Mouse (Mus musculus) ZHBTc4 (cell line): ENCODE results near the gene Adamts10.

Source experiments
- DNase-seq: peaks from one replicate; pipeline ENCODE4 v3.0.0-alpha.2; 2011; ENCODE audit warnings: low read depth, low spot score

Gene Adamts10

DNA sequence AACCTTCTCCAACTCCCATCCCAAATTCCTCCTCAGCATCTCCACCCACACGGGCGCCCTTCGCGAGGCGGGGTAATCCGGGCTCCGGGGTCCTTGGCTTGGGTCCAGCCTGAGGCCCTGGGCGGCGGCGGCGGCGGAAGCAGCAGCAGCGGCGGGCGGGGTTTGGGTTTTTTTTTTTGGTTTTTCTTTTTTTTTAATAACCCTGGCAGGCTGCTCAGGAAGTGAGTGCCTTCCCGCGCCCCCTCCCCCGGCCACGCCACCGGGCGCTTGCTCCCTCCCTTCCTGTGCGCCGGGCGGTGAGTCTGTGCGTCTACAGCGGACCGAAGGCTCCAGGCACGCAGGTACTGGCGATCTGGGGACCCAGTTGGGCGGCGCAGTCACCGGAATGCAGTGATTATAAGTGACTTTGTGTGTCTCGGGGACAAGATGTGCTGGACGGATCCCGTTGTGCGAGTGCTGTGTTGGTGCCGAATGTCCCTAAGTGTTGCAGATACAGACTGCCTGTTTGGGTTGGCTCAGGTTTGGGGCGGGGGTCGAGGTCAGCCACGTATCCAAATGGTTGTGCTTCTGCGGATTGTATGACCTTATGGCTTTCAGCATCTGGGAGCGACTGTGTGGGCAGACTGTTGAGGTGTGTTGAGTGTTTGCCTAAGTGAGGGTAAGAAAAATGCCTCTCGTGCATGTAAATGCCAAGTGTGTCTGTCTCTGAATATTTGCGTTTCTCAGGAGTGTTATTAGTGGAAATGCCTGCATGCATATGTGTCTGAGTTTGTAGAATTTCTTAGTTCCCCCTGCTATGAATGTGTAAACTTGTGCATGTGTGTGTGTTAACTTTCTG lies at the start of gene Adamts10:
Adamts10 (plus strand) TSS at position 287 of the 838 bp plus-strand sequence.
- peak; percentile 69 for DNase-seq

DNA sequence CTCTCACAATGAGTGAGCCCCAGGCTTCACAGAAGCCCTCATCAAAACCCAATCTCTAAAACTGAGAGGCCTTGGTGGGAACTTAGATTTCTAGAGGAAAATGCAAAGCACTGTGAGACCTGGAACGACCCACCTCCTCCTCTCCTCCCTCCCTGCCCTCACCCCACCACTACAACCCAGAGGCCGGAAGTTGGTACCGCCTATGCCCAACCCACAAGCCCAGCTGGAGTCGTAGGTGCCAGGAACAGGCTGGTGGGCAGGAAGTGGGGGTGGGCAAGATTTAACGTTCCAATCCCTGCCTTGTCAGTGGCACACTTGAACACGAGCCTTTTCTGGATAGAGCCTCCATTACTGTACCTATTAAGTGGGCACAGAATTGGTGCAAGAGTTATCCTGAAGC lies 40.0 kb upstream of the Adamts10 start:
- DNase-seq: no peak

DNA sequence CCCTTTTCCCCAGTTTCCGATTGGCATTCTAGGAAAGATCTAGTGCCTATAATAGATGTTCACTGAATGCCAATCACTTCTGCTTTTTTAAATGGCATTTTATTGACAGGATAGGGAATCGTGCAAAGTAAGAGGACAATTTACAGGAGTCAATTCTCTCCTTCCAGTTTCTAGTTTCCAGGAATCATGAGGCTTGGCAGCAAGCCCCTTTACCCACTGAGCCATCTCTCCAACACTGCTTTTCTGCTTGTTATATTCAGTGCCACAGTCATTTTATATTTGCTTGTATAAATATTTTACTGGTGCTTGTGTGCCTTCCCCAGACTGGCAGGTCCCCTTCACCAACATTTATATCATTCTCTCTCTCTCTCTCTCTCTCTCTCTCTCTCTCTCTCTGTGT lies 36.8 kb upstream of the Adamts10 start:
- no peak for DNase-seq

DNA sequence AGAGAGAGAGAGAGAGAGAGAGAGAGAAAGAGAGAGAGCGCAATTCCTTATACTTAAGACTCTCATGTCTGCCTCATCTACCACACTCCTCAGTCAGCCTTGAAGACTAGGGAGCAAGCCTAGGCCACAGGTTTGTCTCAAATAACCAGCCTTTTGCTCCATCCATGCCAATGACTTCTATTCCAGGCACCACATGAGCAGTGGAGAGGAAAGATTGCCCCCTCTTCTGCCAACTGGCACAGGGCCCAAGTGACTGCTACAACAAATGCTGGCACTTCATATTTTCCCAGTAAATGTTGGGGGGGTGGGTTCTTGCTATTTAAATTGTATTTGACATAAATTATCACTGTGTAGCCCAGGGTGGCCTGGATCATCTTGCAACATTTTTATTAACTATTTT lies 36.4 kb upstream of the Adamts10 start:
- no peak for DNase-seq

DNA sequence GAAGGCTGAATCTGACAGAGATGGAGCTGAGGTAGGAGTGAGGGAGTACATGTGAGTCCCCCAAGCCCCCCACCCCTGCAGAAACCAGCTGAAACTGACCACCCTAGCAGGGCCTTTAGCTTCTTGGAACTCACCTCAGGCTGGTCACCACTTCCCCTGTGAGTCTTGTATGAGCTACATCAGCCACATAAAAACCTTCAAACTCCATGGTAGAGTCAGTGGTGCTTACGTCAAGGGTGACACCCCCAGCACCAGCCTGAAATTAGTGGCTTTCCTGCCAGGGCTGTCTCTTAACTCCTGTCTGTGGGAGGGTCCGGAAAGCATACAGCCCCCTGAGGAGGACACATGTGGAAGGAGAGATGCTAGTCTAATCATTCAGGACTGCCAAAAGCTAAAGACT lies 32.6 kb upstream of the Adamts10 start:
- DNase-seq: no peak

DNA sequence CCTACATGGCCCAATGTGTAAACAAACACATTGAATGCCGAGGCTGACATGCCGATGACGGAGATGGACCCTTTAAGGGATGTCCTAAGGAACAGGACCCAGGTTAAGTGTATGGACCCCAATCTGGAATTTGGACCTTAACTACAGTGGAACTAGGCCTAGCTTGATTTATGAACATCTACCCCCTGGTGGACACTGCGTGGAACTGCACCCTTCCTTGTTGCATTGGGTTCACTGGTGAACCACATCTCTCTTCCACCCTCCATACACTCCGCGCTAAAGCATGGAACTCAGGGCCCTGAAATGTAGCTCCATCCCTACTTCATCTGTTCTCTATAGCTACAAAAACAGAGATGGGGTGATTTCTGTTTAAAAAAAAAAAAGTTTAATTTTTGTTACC lies 30.9 kb upstream of the Adamts10 start:
- DNase-seq: peak; percentile 81

DNA sequence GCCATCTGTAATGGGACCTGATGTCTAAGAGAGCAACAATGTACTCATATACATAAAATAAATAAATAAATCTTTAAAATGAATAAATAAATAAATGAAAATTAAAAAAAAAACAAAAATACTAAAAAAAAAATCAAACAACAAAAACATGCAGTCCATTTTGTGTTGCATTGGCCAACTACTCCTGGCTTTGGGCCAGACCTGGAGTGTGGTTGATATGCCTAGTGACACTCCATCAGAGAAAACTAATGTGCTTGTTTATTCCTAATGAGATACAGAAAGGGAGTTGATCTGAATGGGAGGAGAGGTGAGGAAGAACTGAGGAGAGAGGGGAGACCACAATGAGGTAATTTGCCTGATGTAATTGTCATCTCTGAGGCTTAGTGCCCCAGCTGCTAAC lies 29.4 kb upstream of the Adamts10 start:
- no peak for DNase-seq

DNA sequence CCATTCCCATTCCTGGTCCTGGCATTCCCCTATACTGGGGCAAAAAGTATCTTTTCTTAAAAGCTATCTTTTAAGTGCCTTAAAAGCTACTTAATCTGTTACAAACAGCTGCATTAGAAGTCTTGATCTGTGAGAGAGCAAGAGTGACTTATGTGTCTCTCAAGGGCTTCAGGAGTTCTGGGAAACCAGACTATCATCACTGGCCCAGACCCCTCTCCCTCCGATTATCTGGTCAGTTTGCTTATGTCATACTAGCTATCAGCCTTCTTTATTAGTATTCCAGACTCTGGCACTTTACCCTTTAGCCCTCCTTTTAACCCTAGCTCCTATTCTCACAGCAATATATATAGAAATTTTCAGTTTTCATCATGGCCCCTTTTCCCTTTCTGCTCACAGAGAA lies 25.1 kb upstream of the Adamts10 start:
- no peak for DNase-seq

DNA sequence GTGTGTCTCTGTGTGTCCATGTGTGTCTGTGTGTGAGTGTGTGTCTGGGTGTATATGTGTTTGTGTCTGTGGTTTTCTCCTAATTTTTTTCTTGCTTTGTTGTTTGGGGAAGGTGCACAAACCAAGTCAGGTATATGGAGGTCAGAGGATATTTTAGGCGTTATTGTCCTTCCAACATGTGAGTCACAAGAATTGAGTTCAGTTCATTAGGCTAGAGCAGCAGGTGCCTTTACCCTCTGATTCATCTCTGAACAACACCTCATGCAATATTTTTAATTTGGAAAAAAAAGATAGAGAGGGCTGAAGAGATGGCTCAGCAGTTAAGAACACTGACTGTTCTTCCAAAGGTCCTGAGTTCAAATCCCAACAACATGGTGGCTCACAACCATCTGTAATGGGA lies 15.6 kb upstream of the Adamts10 start:
- no peak for DNase-seq

DNA sequence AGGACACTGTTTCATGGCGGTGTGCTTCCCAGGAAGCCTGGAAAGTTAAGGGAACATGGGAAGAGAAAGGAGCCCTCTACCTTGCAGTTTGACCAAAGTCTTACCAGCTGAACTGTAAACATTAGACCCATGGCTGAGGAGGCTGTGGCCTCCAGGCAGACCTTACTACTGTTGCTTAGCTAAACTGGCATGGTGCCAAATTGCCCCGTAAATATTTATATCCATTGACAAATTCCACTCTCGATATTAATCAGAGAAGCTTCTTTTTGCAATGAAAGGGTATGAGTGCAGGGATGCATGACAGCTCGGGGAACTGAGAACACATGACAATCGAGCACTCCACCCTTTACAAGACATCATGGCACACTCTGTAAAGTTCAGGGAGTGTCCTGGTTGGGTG lies 13.8 kb upstream of the Adamts10 start:
- DNase-seq: no peak

DNA sequence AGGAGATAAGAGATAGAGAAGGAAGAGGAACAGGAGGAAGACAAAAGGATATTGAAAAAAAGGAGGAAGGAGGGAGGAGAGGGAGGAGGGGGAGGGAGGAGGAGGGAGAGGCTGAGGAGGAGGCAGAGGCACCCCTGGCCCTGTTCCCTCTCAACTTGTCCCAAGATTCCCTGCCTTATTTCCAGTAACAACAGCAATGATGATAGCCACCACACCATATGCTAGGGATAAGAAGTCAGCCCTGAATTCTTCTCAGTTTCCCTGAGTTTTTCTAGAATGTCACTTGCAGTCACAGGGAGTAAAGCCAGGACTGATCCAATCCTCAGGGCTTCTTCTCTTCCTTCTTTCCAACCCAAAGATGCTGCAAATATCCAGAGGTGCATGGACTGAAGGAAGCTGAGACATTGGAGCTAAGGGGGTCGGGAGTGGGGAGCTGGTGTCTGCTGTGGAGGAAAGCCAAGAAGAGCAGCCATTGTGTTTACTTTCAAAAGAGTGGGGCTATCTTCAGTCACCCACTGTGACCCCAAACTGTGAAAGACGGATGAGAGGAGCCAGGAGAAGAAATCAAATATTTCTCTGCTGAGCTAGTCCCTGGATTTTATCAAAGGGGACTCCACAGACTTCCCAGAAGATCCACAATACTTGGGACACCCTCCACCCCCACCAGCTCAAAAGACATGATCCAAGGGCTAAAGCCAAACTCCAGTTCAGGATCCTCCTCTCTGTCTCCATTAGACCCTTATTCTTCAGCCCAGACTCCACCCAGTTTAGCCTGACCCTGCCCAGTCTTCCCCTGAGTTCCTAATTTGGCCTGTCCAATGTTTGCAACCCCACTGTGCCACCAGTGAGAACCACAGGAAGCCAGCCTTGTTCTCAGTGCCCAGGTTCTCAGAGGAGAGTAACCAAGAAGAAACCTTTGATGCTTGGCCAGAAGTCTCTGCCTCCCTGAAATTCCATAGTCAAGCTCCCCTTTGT lies 11.3 kb upstream of the Adamts10 start:
- no peak for DNase-seq

DNA sequence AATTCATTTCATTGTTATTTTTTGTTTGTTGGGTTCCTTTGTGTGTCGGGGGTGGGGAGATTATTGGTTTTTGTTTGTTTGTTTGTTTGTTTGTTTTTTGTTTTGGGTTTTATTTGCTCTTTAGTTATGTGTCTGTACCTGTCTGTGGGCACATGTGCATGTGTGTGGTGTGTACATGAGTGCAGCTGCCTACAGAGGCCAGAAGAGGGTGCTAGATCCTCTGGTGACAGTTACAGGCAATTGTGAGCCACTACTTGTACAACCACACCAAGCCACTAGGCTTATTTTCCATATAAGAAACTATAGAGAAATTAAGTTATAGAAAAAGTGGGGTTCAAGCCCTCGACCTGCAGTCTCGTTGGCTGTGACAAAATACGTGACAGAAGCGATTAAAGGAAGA lies 10.1 kb upstream of the Adamts10 start:
- DNase-seq: peak; percentile 82

DNA sequence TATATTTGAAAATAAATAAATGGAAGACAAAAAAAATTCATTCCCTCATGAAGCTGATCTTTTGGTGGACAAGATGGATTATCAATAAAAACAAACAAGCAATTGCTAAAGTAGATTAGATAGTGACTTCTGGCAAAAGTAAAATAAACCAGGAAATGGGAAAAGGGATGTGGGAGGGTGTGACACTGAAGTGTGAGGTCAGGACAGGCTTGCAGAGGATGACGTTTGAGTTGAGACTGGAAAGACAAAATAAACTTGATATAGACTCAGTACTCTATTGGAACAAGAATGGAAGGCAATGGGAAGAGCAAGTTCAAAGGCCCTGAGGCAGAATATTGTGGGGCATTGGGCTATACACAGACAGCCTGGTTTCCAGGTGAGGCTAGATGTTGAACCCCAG lies 3.6 kb upstream of the Adamts10 start:
- no peak for DNase-seq

DNA sequence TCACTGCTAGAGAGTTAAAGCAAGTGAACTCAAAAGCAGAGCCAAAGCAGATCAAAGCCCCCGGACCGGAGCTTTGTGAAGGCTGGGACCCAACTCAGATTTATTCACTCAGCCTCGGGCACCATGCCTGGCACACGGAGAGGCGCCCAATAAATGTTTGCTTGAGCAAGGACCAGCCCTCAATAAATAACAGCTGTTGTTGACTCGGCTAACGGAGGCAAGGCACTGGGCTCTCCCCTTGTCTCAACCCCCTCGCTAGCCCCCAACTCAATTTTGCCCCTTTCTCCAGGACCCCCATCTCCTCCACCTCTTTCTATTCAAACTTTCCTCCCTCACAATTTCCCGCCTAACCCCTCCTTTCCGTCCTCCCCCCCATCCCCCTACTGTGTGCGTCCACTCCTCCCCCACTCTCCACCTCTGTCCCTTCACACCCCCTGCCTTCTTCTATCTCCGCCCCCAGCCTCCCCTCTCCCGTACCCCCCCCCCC lies 530 bp upstream of the Adamts10 start:
- DNase-seq: no peak

DNA sequence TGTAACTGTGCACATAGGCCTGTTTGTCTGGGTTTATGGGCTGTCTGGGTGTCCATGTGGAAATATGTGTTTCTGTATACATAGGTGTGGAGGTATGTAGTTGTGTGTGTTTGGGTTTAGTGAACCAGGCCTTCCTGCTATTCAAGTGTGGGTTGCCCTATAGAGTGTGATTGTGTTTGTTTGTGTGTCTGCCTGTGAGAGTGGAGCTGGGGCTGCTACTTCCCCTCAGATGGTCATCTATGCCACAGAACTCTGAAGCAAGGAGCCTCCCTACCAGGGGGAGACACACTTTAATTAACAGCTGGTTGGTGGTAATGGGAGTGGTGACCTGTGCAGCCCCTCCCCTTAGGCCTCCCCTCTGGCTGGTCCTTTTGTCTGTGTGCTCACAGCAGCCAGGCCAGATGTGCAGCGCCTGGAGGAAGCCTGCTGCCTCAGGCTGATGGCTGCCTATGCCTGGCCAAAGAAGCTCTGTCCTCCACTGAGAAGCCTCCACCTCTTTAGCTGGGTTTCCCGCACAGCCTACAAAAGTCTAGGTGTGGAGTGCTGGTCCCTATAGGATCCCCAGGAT lies 886 bp downstream of the Adamts10 start:
- DNase-seq: peak; percentile 64

DNA sequence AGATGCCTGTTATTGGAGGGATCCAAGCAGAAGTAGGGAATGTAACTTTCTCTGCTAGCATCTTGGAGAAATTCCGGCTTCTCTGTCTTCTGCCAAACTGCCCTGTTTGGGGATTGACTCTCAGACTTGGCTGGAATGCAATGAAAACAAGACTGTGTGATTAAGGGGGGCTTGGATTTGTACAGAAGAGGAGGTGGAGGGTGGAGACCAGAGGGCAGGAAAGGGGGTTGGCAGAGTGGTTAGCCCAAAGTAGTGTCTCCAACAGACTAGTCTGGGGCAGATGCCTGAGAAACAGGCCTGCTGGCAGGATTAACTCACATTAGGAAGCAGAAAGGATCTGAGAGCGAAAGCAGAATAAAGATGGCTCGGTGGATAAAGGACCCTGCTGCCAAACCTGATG lies 2.5 kb downstream of the Adamts10 start:
- DNase-seq: no peak

DNA sequence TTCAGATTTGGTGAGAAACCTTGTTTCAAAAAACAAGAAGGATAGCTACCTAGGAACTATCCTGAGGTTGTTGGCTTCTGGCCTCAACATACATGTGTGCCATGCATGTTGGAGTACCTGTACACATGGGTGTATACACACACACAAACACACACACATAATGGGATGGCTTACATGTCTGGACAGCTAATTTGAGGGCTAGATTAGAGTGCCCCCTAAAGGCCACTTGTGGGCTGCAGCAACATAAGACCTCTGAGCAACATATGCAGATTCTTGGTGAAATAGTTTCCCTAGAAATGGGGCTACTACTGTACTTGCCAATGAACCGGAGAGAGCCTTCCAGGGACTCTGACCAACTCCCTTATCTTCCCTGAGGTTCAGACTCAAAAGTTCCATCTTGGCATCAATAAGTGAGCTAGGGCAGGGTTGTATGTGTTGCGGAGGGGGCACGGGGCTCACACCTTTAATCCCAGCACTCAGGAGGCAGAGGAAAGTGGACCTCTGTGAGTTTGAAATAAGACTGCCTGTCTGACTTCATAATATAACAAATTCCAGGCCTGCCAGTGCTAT lies 15.2 kb downstream of the Adamts10 start:
- peak; percentile 56 for DNase-seq

DNA sequence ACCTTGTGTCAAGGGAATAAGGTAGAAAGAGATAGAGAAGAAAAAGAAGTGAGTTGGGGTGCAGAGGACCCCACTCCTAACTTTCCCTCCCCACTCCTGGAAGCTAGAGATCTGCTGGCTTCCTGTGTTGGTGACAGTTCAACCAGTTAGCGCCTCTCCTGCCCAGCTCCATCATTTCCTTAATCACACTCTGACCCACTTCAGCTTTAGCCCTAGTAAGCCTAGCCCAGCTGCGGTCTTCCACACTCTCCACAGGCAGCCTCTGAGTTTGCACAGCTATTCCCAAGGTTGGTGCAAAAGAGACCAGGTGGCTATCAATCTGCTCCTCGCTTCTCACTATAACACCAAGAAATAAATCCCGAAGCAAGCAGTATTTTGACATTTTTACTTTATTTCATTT lies 15.9 kb downstream of the Adamts10 start:
- DNase-seq: no peak

DNA sequence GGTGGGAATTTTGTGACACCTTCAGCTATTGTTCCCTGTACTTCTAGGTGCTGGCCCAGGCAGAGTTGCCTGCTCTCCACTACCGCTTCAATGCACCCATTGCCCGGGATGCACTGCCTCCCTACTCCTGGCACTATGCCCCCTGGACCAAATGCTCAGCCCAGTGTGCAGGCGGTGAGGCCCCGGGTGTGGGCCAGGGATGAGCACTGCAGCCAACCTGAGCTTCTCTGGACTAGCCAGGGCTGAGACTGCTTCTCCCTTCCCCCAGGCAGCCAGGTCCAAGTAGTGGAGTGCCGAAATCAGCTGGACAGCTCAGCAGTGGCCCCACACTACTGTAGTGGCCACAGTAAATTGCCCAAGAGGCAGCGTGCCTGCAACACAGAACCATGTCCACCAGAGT lies 25.2 kb downstream of the Adamts10 start:
- DNase-seq: no peak

DNA sequence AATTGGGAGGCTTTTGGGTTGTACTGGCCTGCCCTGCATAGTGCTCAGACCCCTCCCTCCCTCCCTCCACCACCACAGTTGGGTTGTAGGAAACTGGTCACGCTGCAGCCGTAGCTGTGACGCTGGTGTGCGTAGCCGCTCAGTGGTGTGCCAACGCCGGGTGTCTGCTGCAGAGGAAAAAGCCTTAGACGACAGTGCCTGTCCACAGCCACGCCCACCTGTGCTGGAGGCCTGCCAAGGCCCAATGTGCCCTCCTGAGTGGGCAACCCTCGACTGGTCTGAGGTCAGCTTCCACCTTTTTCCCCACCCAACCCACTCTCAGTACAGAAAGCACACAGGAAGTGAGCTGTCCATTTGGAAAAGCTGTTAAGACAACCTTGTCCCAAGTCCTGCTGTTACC lies 26.4 kb downstream of the Adamts10 start:
- DNase-seq: no peak

DNA sequence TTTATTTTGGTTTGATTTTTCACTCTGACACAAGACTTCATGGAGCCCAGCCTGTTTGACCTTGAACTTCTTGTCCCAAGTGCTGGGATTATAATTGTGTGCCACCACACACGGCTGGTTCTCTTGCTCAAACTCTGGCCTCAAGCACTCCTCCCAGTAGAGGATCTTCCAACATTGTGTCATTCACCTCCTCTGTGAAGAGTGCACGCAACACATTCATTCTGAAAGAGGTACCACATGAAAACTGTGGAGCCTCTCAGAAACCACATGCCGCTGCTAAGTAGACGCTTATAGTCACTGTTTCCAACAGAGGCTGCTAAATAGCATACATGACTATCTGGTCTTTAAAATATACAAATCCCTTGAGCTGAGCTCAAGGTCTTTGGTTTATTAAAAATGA lies 28.1 kb downstream of the Adamts10 start:
- DNase-seq: no peak

DNA sequence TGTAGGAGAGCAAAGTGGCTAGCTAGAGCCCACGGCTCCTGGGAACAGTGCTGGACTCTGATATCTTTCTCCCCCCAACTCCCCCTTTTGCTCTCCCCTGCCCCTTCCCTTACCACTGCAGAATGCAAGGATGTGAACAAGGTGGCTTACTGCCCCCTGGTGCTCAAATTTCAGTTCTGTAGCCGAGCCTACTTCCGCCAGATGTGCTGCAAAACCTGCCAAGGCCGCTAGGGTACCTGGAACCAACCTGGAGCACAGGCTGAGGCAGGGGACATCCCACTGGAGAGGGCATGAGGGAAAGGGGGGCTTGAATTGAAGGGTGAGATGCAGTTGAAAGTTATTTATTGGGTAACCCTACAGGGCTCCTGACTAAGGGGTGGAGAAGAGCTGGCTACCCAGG lies 29.0 kb downstream of the Adamts10 start:
- DNase-seq: peak; percentile 89
